Mouse (Mus musculus) kidney, adult 2 months (tissue): ENCODE measurements around the gene 9430097D07Rik.

Experiments
- CTCF ChIP-seq: fragments of 200-500 bp; conservative IDR thresholded peaks from 2 replicates; pipeline ENCODE4 v1.5.1; 2011; ENCODE audit warnings: low read depth, mild to moderate bottlenecking, control low read depth, low read length, moderate library complexity, mixed read lengths; ENCODE audit not compliant: insufficient read depth, insufficient read length
- POLR2A ChIP-seq: fragments of 200-500 bp; IDR thresholded peaks from one replicate; pipeline ENCODE4 v1.6.1; 2011; ENCODE audit warnings: low read depth, low read length, control low read depth

- TF ChIP-seq CTCF, result no peak
- no peak for TF ChIP-seq POLR2A
Measured at GRCm38 (mm10) chr2:32591249-32591648, 15.8 kb upstream of the 9430097D07Rik start.
